Mouse (Mus musculus) stomach, embryonic 14.5 days (tissue): ENCODE measurements around the gene Fbxo46. TPM values are rescaled to one million over a fixed set of nuclear protein-coding genes. Genes with fewer than 3 reads are reported as not detected.

Experiments used
- ATAC-seq: fragments of 200-750 bp; cut with Nextera tagmentation; 2 replicates; pipeline ENCODE4 v1.8.0; 2017; ENCODE audit warnings: low read depth, moderate TSS enrichment; ENCODE audit not compliant: insufficient number of reproducible peaks, insufficient read depth, low FRiP score
- H3K27ac ChIP-seq: fragments of 300-500 bp; sonication (generic); 2 replicates; pipeline ENCODE4 v1.5.1; 2014; ENCODE audit warnings: mild to moderate bottlenecking, low read length, moderate library complexity, mixed read lengths
- H3K27me3 ChIP-seq: fragments of 300-500 bp; sonication (generic); 2 replicates; pipeline ENCODE4 v1.6.1; 2014; ENCODE audit warnings: low read length, control low read depth, mixed read lengths; ENCODE audit not compliant: control insufficient read depth, insufficient read depth
- H3K36me3 ChIP-seq: fragments of 300-500 bp; sonication (generic); 2 replicates; pipeline ENCODE4 v1.6.1; 2014; ENCODE audit warnings: mild to moderate bottlenecking, control low read depth, low read length, moderate library complexity, mixed read lengths; ENCODE audit not compliant: control insufficient read depth, insufficient read depth
- H3K4me1 ChIP-seq: fragments of 300-500 bp; sonication (generic); 2 replicates; pipeline ENCODE4 v1.6.1; 2014; ENCODE audit warnings: low read length, control low read depth, mixed read lengths; ENCODE audit not compliant: control insufficient read depth, insufficient read depth
- H3K4me2 ChIP-seq: fragments of 300-500 bp; sonication (generic); replicated peaks from 2 replicates; pipeline ENCODE4 v1.6.1; 2014; ENCODE audit warnings: low read depth, low read length, control low read depth
- H3K4me3 ChIP-seq: fragments of 300-500 bp; sonication (generic); 2 replicates; pipeline ENCODE4 v1.5.1; 2014; ENCODE audit warnings: low read depth, low read length, control low read depth
- H3K9ac ChIP-seq: fragments of 300-500 bp; sonication (generic); replicated peaks from 2 replicates; pipeline ENCODE4 v1.6.1; 2014; ENCODE audit warnings: low read depth, mild to moderate bottlenecking, control low read depth, low read length, moderate library complexity, mixed read lengths
- H3K9me3 ChIP-seq: fragments of 300-500 bp; sonication (generic); 2 replicates; pipeline ENCODE4 v1.6.1; 2016; ENCODE audit warnings: low read depth, low read length, control low read depth; ENCODE audit not compliant: control insufficient read depth
- WGBS: fragments of 180-500 bp; shearing (Covaris S2); extraction: QIAGEN DNeasy Blood & Tissue Kit; methylation state at CpG from one replicate; pipeline ENCODE4 v1.1.7; 2014; 5-methylcytosine and 5-hydroxymethylcytosine counted together
- polyA plus RNA-seq: library from polyadenylated mRNA; unstranded; fragments of >200 nt; fragmentation: Nextera tagmentation; extraction: Ambion mirVana; gene quantifications from 2 replicates; pipeline ENCODE4 v1.2.1, GENCODE M21; 2014

Gene Fbxo46
- polyA plus RNA-seq, 1 experiment from 2014 or later: 9.1 TPM

GRCm38 (mm10) chr7:19166990-19167389, 47.3 kb downstream of the Fbxo46 start:
- 87% methylated on average over 3 of the region's 3 CpGs for whole genome bisulfite sequencing
- no peak overlapping the region for H3K4me3 ChIP-seq
- H3K9ac ChIP-seq: no peak overlapping the region
- H3K27ac ChIP-seq: no peak overlapping the region
- no peak for ATAC-seq
- H3K4me2 ChIP-seq: no peak overlapping the region
- peaks cover 22% of the 10 kb centered on the region for H3K4me1 ChIP-seq
- H3K9me3 ChIP-seq: no peaks in the 10 kb centered on the region
- H3K36me3 ChIP-seq: no peaks in the 10 kb centered on the region
- H3K27me3 ChIP-seq: no peaks in the 10 kb centered on the region

- Histone ChIP-seq H3K27ac (no peak overlapping the region; the same call in 1 of the 2 replicates), H3K9me3 (no peaks in the 10 kb centered on the region)
These were observed 49.8 kb downstream of the Fbxo46 start for GRCm38 (mm10) chr7:19169506-19169905.

GRCm38 (mm10) chr7:19170142-19170541, 50.5 kb downstream of the Fbxo46 start:
- H3K4me2 ChIP-seq: no peak overlapping the region
- WGBS: 40% methylated on average over 8 of the region's 8 CpGs
- H3K27ac ChIP-seq: peak overlapping the region; percentile 67; the same call in 1 of the 2 replicates

More at GRCm38 (mm10) chr7:19169506-19169905, 49.8 kb downstream of the Fbxo46 start:
- no peak for ATAC-seq
- Histone ChIP-seq H3K4me2 (no peak overlapping the region), H3K4me1 (peaks cover 21% of the 10 kb centered on the region), H3K27me3 (no peaks in the 10 kb centered on the region), H3K4me3 (no peak overlapping the region), H3K36me3 (no peaks in the 10 kb centered on the region), H3K9ac (no peak overlapping the region)
- 58% methylated on average over 10 of the region's 10 CpGs for WGBS

GRCm38 (mm10) chr7:19171831-19172230, 52.2 kb downstream of the Fbxo46 start:
- ATAC-seq: no peak
- Histone ChIP-seq H3K9ac (no peak overlapping the region), H3K9me3 (no peaks in the 10 kb centered on the region), H3K27ac (no peak overlapping the region), H3K4me1 (peaks cover 12% of the 10 kb centered on the region; the same call in 1 of the 2 replicates), H3K4me2 (no peak overlapping the region), H3K4me3 (no peak overlapping the region), H3K27me3 (peaks cover 9% of the 10 kb centered on the region), H3K36me3 (no peaks in the 10 kb centered on the region)
- 50% methylated on average over 8 of the region's 8 CpGs for WGBS

More at GRCm38 (mm10) chr7:19170142-19170541, 50.5 kb downstream of the Fbxo46 start:
- H3K9ac ChIP-seq: no peak overlapping the region
- no peaks in the 10 kb centered on the region for H3K9me3 ChIP-seq
- ATAC-seq: peak; percentile 53; the same call in 1 of the 2 replicates
- peaks cover 15% of the 10 kb centered on the region; the same call in 1 of the 2 replicates for H3K4me1 ChIP-seq
- no peaks in the 10 kb centered on the region for H3K27me3 ChIP-seq
- H3K4me3 ChIP-seq: no peak overlapping the region
- no peaks in the 10 kb centered on the region for H3K36me3 ChIP-seq

DNA sequence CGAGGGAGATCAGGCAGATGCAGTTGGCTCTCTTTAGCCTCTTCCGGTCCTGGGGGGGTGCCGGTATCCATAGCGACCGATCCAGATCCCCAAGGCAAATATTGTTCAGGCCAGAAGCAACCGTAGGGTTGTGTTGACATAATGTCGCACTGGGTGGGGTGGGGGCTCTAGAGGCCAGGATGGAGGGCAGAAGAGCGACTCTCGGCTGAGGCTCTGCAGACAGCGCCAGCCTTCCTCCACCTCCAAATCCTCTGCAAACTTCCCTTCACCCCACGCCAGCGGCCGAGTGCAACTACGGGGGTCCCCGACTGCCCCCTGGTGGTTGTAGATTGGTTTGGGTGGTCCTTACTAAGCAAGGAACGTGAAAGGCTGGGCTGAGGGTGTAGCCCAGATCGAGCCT, 53.2 kb downstream of the Fbxo46 start:
- peaks cover 12% of the 10 kb centered on the region; the same call in 1 of the 2 replicates for H3K4me1 ChIP-seq
- H3K9ac ChIP-seq: no peak overlapping the region
- WGBS: 2% methylated on average over 17 of the region's 17 CpGs
- H3K4me2 ChIP-seq: peak overlapping the region; percentile 33
- peaks cover 17% of the 10 kb centered on the region for H3K27me3 ChIP-seq
- no peaks in the 10 kb centered on the region for H3K9me3 ChIP-seq
- ATAC-seq: peak; percentile 54
- no peaks in the 10 kb centered on the region for H3K36me3 ChIP-seq
- H3K4me3 ChIP-seq: peak overlapping the region; percentile 11; the same call in 1 of the 2 replicates
- H3K27ac ChIP-seq: no peak overlapping the region

DNA sequence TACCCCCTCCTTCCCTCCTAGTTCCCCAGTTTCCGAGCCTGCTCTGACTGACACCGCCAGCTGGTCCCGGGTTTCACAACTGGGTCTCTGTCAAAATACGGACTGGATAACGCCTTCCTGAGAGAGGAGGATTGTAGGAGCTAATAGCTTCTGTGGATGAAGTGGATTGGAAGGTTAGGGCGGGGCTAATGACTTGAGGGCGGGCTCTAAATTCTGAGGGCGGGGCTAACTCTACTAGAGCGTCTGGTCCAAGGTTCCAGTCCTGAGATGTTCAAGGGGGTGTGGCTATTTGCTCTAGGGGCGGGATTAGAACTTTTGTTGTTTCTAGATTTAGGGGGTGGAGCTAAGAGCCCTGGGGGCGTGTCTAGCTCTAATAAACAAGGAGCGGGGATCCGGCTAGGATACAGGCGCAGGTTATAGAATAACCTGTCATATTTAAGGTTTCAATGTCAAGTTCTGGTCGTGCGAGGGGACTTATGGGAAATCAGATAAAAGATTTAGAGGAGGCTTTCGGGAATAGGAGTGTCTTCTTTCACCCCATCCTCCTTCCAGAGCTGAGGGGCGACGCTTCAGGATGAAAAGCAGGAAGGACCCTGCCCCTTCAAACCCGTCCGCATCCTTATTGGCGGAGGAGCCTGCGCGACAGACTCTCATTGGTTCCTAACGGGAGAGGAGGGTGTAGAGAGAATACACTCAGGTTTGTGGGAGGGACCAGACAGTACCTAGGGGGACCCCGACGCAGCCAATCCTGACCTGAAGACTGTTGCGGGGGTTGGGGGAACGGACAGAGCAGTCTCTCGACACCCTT, 56.3 kb downstream of the Fbxo46 start, which contains the start of gene Eml2:
Eml2 (plus strand) TSS at position 714 of the 808 bp plus-strand sequence.
- ATAC-seq: peak; percentile 24; the same call in 1 of the 2 replicates
- WGBS: 2% methylated on average over 30 of the region's 30 CpGs
- Histone ChIP-seq H3K9me3 (0 out of 2 replicates have a peak, but pooled peaks cover 4% of the 10 kb centered on the region), H3K27me3 (peaks cover 37% of the 10 kb centered on the region), H3K27ac (no peak within 1 kb of the TSS), H3K36me3 (no peaks in the 10 kb centered on the region), H3K4me2 (peak within 1 kb of the TSS; percentile 23), H3K4me1 (peaks cover 14% of the 10 kb centered on the region; the same call in 1 of the 2 replicates), H3K9ac (no peak within 1 kb of the TSS; the same call in 1 of the 2 replicates), H3K4me3 (peak within 1 kb of the TSS; percentile 16)

DNA sequence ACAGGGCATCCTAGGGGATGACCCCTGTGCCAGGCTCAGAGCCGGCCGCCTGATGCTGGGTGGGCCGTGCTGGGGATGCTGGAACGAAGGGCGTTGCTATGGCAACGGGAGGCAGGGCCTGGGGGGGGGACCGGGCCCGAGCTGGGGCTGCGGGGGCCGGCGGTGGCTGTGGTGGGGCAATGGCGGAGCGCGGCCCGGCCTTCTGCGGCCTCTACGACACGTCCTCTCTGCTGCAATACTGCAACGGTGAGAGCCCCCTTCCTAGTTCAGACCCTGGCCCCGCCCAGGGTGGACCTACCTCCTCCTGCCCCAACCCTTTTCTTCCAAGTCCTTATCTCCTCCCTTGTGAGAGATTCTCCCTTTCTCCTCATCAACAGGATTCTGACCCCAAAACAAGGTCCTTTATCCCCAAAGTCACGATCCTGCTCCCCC, 56.9 kb downstream of the Fbxo46 start:
- Histone ChIP-seq H3K4me1 (peaks cover 14% of the 10 kb centered on the region; the same call in 1 of the 2 replicates), H3K27ac (no peak overlapping the region), H3K9ac (no peak overlapping the region), H3K4me2 (peak overlapping the region; percentile 23), H3K36me3 (no peaks in the 10 kb centered on the region), H3K9me3 (0 out of 2 replicates have a peak, but pooled peaks cover 4% of the 10 kb centered on the region), H3K27me3 (peaks cover 37% of the 10 kb centered on the region), H3K4me3 (peak overlapping the region; percentile 16)
- 6% methylated on average over 19 of the region's 21 CpGs for WGBS
- no peak for ATAC-seq

DNA sequence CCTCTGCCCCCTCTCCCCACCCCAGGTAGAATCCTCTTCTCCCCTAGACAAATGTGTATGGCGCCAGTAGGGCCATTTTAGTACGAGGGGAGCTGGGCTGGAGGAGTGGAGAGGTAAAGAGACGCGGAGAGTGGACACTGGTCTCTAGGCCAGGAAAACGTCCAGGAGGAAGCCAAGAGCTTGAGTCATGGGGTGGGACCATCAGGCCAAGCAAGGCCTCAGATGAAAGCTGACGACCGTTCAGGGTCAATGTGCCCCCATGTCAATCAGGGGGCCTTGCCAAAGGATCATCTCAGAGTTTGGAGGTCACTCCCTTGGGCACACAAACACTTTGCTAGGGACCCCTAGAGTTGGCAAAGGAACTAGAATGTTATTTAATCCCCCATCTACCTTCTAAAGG, 57.6 kb downstream of the Fbxo46 start:
- Histone ChIP-seq H3K9me3 (0 out of 2 replicates have a peak, but pooled peaks cover 4% of the 10 kb centered on the region), H3K27ac (no peak overlapping the region), H3K27me3 (peaks cover 37% of the 10 kb centered on the region), H3K4me1 (peaks cover 17% of the 10 kb centered on the region; the same call in 1 of the 2 replicates), H3K4me3 (no peak overlapping the region), H3K9ac (no peak overlapping the region), H3K4me2 (no peak overlapping the region), H3K36me3 (no peaks in the 10 kb centered on the region)
- 73% methylated on average over 7 of the region's 7 CpGs for WGBS
- no peak for ATAC-seq
